Mouse (Mus musculus) stomach, postnatal 0 days (tissue): ENCODE measurements around the gene Cdk18. TPM values are rescaled to one million over a fixed set of nuclear protein-coding genes. Genes with fewer than 3 reads are reported as not detected.

ENCODE experiments used
- ATAC-seq: fragments of 200-750 bp; cut with Nextera tagmentation; 2 replicates; pipeline ENCODE4 v1.8.0; 2017; ENCODE audit not compliant: low FRiP score, low TSS enrichment
- DNase-seq: peaks from one replicate; pipeline ENCODE4 v3.0.0-alpha.2; 2016; ENCODE audit warnings: low spot score
- H3K27ac ChIP-seq: fragments of 300-500 bp; sonication (generic); replicated peaks from 2 replicates; pipeline ENCODE4 v1.5.1; 2014; ENCODE audit warnings: mild to moderate bottlenecking, control low read depth
- H3K27me3 ChIP-seq: fragments of 300-500 bp; sonication (generic); 2 replicates; pipeline ENCODE4 v1.6.1; 2014; ENCODE audit warnings: low read length; ENCODE audit not compliant: control insufficient read depth, insufficient read depth
- H3K36me3 ChIP-seq: fragments of 300-500 bp; sonication (generic); 2 replicates; pipeline ENCODE4 v1.6.1; 2014; ENCODE audit warnings: low read length, mixed read lengths; ENCODE audit not compliant: control insufficient read depth, insufficient read depth
- H3K4me1 ChIP-seq: fragments of 300-500 bp; sonication (generic); replicated peaks from 2 replicates; pipeline ENCODE4 v1.6.1; 2014; ENCODE audit warnings: antibody characterized with exemption; ENCODE audit not compliant: control insufficient read depth, insufficient read depth
- H3K4me2 ChIP-seq: fragments of 300-500 bp; sonication (generic); replicated peaks from 2 replicates; pipeline ENCODE4 v1.6.1; 2014; ENCODE audit warnings: low read depth, mild to moderate bottlenecking, control low read depth, moderate library complexity
- H3K4me3 ChIP-seq: fragments of 300-500 bp; sonication (generic); 2 replicates; pipeline ENCODE4 v1.5.1; 2014; ENCODE audit warnings: low read depth, low read length, control low read depth
- H3K9ac ChIP-seq: fragments of 300-500 bp; sonication (generic); 2 replicates; pipeline ENCODE4 v1.6.1; 2014; ENCODE audit warnings: mild to moderate bottlenecking, low read length, control low read depth, mixed read lengths
- H3K9me3 ChIP-seq: fragments of 300-500 bp; sonication (generic); 2 replicates; pipeline ENCODE4 v1.6.1; 2016; ENCODE audit warnings: low read length; ENCODE audit not compliant: control insufficient read depth
- CTCF ChIP-seq: IDR thresholded peaks from 2 replicates; pipeline ENCODE4 v1.5.1; 2016; ENCODE audit warnings: antibody characterized with exemption, low read depth, mild to moderate bottlenecking, moderate library complexity
- EP300 ChIP-seq: optimal IDR thresholded peaks from 2 replicates; pipeline ENCODE3; 2016; ENCODE audit warnings: antibody characterized with exemption
- WGBS: fragments of 180-500 bp; shearing (Covaris S2); extraction: QIAGEN DNeasy Blood & Tissue Kit; methylation state at CpG from one replicate; pipeline ENCODE4 v1.1.7; 2014; 5-methylcytosine and 5-hydroxymethylcytosine counted together
- polyA plus RNA-seq: library from polyadenylated mRNA; unstranded; fragments of >200 nt; fragmentation: Nextera tagmentation; extraction: Ambion mirVana; gene quantifications from 2 replicates; pipeline ENCODE4 v1.2.1, GENCODE M21; 2015

The Cdk18 gene
- polyA plus RNA-seq, 1 experiment from 2014 or later = 9.7 TPM

- WGBS = 76% methylated on average over 8 of the region's 8 CpGs
- no peak for TF ChIP-seq CTCF
- TF ChIP-seq EP300 = no peak
Measured at GRCm38 (mm10) chr1:132145973-132146685, 6.6 kb upstream of the Cdk18 start.

GRCm38 (mm10) chr1:132144837-132145236 lies 5.4 kb upstream of the Cdk18 start:
- ATAC-seq (no peak), DNase-seq (no peak)
- Histone ChIP-seq H3K4me2 (no peak overlapping the region), H3K36me3 (no peaks in the 10 kb centered on the region), H3K27ac (no peak overlapping the region), H3K9ac (no peak overlapping the region), H3K4me1 (0 out of 2 replicates have a peak, but pooled peaks cover 1% of the 10 kb centered on the region), H3K4me3 (no peak overlapping the region), H3K27me3 (no peaks in the 10 kb centered on the region), H3K9me3 (no peaks in the 10 kb centered on the region)
- 80% methylated on average over 3 of the region's 3 CpGs for WGBS
- no peak for TF ChIP-seq CTCF
- no peak for TF ChIP-seq EP300

More at GRCm38 (mm10) chr1:132145973-132146685, 6.6 kb upstream of the Cdk18 start:
- no peak overlapping the region for H3K9ac ChIP-seq
- H3K9me3 ChIP-seq = no peaks in the 10 kb centered on the region
- no peaks in the 10 kb centered on the region for H3K36me3 ChIP-seq
- no peak overlapping the region for H3K4me3 ChIP-seq
- no peak overlapping the region for H3K4me2 ChIP-seq
- H3K27me3 ChIP-seq = no peaks in the 10 kb centered on the region
- no peak for DNase-seq
- ATAC-seq = no peak
- no peak overlapping the region for H3K27ac ChIP-seq
- no peaks in the 10 kb centered on the region for H3K4me1 ChIP-seq

GRCm38 (mm10) chr1:132144223-132144622 lies 4.7 kb upstream of the Cdk18 start:
- no peak overlapping the region for H3K9ac ChIP-seq
- H3K27me3 ChIP-seq = no peaks in the 10 kb centered on the region
- DNase-seq (no peak), ATAC-seq (no peak)
- H3K4me3 ChIP-seq = no peak overlapping the region
- no peaks in the 10 kb centered on the region for H3K9me3 ChIP-seq
- 0 out of 2 replicates have a peak, but pooled peaks cover 4% of the 10 kb centered on the region for H3K4me1 ChIP-seq
- H3K4me2 ChIP-seq = no peak overlapping the region
- H3K27ac ChIP-seq = no peak overlapping the region
- TF ChIP-seq EP300 = no peak
- TF ChIP-seq CTCF = no peak
- 34% methylated on average over 2 of the region's 2 CpGs for WGBS
- no peaks in the 10 kb centered on the region for H3K36me3 ChIP-seq

GRCm38 (mm10) chr1:132143730-132144129 lies 4.2 kb upstream of the Cdk18 start:
- Histone ChIP-seq H3K4me1 (0 out of 2 replicates have a peak, but pooled peaks cover 5% of the 10 kb centered on the region), H3K36me3 (no peaks in the 10 kb centered on the region), H3K4me3 (no peak overlapping the region), H3K4me2 (no peak overlapping the region), H3K27ac (no peak overlapping the region), H3K9me3 (no peaks in the 10 kb centered on the region), H3K27me3 (no peaks in the 10 kb centered on the region), H3K9ac (no peak overlapping the region)
- no peak for ATAC-seq
- DNase-seq = no peak
- TF ChIP-seq EP300 (no peak), CTCF (no peak)
- WGBS = 72% methylated on average over 4 of the region's 4 CpGs

- ATAC-seq (no peak), DNase-seq (no peak)
- H3K27me3 ChIP-seq = no peaks in the 10 kb centered on the region
- no peak overlapping the region for H3K27ac ChIP-seq
- H3K4me1 ChIP-seq = 0 out of 2 replicates have a peak, but pooled peaks cover 7% of the 10 kb centered on the region
- H3K9me3 ChIP-seq = no peaks in the 10 kb centered on the region
- no peak overlapping the region for H3K4me2 ChIP-seq
- no peak overlapping the region for H3K4me3 ChIP-seq
- no peak overlapping the region for H3K9ac ChIP-seq
- 58% methylated on average over 5 of the region's 5 CpGs for WGBS
- no peaks in the 10 kb centered on the region for H3K36me3 ChIP-seq
- TF ChIP-seq EP300 (no peak), CTCF (no peak)
Measured at GRCm38 (mm10) chr1:132143079-132143478, 3.6 kb upstream of the Cdk18 start.

- no peaks in the 10 kb centered on the region for H3K27me3 ChIP-seq
- WGBS = 69% methylated on average over 13 of the region's 13 CpGs
- ATAC-seq = no peak
Measured at GRCm38 (mm10) chr1:132141753-132142152, 2.3 kb upstream of the Cdk18 start.

More at GRCm38 (mm10) chr1:132141753-132142152, 2.3 kb upstream of the Cdk18 start:
- H3K9me3 ChIP-seq = no peaks in the 10 kb centered on the region
- no peak overlapping the region for H3K9ac ChIP-seq
- no peak overlapping the region for H3K4me2 ChIP-seq
- no peak overlapping the region for H3K27ac ChIP-seq
- no peak overlapping the region for H3K4me3 ChIP-seq
- 0 out of 2 replicates have a peak, but pooled peaks cover 7% of the 10 kb centered on the region for H3K4me1 ChIP-seq
- H3K36me3 ChIP-seq = no peaks in the 10 kb centered on the region
- no peak for TF ChIP-seq CTCF
- DNase-seq = no peak
